ENCODE assay signal across 8 mouse cellular contexts in the genomic region with DNA sequence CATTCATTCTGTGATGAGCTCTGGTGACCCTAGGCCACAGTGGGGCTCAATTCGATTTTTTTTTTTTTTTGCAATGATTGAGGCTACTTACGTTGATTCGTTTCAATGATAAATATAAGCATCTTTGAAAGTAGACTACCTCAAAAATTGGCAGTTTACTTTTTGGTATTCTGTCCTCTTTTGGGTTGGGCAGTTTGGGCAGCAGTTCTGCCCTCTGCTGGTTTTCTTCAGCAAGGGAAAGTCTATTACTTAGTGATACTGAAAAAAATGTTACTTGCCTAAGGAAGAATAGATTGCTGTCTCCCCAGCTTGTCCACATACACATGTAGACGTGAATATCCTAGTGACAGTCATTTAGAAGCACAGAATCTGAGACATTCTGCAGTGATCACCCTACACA. TPM values are rescaled to one million over a fixed set of nuclear protein-coding genes. Genes with fewer than 3 reads are reported as not detected.
DNase-seq lines count a peak whose midpoint lies in the region; ATAC-seq and TF ChIP-seq lines count a peak whose summit lies in the region.

No protein-coding gene starts in this region.

- H3K4me2 ChIP-seq in midbrain, embryonic 12.5 days (replicated peaks): peak overlapping the region; percentile 98

- H3K4me3 ChIP-seq in cerebellum, adult 2 months (replicated peaks; ENCODE audit: insufficient read depth, low read depth, low read length): peak overlapping the region; percentile 66
- H3K4me3 ChIP-seq in E14TG2a.4 (replicated peaks; ENCODE audit: low read length): no peak overlapping the region
- H3K4me3 ChIP-seq in embryonic fibroblast, embryonic 13.5 days (ENCODE audit: insufficient read depth, low read length): peak overlapping the region; percentile 77
- H3K4me3 ChIP-seq in midbrain, embryonic 12.5 days: peak overlapping the region; percentile 60

- peak; percentile 13 to 22 for DNase-seq in cerebellum, adult 2 months
- DNase-seq in cerebellum, adult 8-10 months: no peak
- peak; percentile 23 for DNase-seq in kidney, postnatal 10 days
- DNase-seq in urinary bladder, adult 2 months (ENCODE audit: low spot score): no peak
- no peak for DNase-seq in ovary, postnatal 14 days (ENCODE audit: low spot score)

- no peaks in the 10 kb centered on the region for H3K9me3 ChIP-seq in E14TG2a.4 (ENCODE audit: low read length)
- H3K9me3 ChIP-seq in midbrain, embryonic 12.5 days: no peaks in the 10 kb centered on the region

- TF ChIP-seq POLR2A in cerebellum, adult 2 months (IDR thresholded peaks at IDR 0.05; ENCODE audit: borderline replicate concordance, insufficient read depth, low read length): no peak
- TF ChIP-seq POLR2A in embryonic fibroblast, embryonic 13.5 days (IDR thresholded peaks at IDR 0.05; ENCODE audit: low read depth, low read length): no peak

- WGBS in cerebellum, adult 2 months: 2% methylated on average over 4 of the region's 4 CpGs
- 3% methylated on average over 4 of the region's 4 CpGs for WGBS in midbrain, embryonic 12.5 days

- H3K27ac ChIP-seq in cerebellum, adult 2 months (ENCODE audit: insufficient read depth, low read length): no peak overlapping the region
- H3K27ac ChIP-seq in embryonic fibroblast, embryonic 13.5 days (ENCODE audit: insufficient read depth, low read length): peak overlapping the region; percentile 85
- peak overlapping the region; percentile 46; the same call in 1 of the 2 replicates for H3K27ac ChIP-seq in midbrain, embryonic 12.5 days (replicated peaks)

- no peaks in the 10 kb centered on the region for H3K36me3 ChIP-seq in E14TG2a.4 (ENCODE audit: insufficient read depth, low read length)
- H3K36me3 ChIP-seq in midbrain, embryonic 12.5 days: no peaks in the 10 kb centered on the region

- H3K27me3 ChIP-seq in cerebellum, adult 2 months (ENCODE audit: control insufficient read depth, insufficient read depth, low read length): no peaks in the 10 kb centered on the region
- peaks cover 13% of the 10 kb centered on the region for H3K27me3 ChIP-seq in E14TG2a.4 (ENCODE audit: insufficient read depth, low read length)
- H3K27me3 ChIP-seq in midbrain, embryonic 12.5 days: no peaks in the 10 kb centered on the region

- H3K9ac ChIP-seq in midbrain, embryonic 12.5 days (replicated peaks): peak overlapping the region; percentile 60; the same call in 1 of the 2 replicates

- peak; percentile 30; the same call in 1 of the 2 replicates for TF ChIP-seq CTCF in cerebellum, adult 2 months (IDR thresholded peaks at IDR 0.05; ENCODE audit: borderline replicate concordance, insufficient read depth, low read depth, low read length)
- TF ChIP-seq CTCF in E14TG2a.4 (conservative IDR thresholded peaks at IDR 0.05; ENCODE audit: low read length): peak; percentile 23
- TF ChIP-seq CTCF in embryonic fibroblast, embryonic 13.5 days (IDR thresholded peaks at IDR 0.05; ENCODE audit: borderline replicate concordance, insufficient read depth, low read length): no peak

- no peak for ATAC-seq in midbrain, embryonic 12.5 days (ENCODE audit: low FRiP score, low read depth)

- no peaks in the 10 kb centered on the region for H3K4me1 ChIP-seq in cerebellum, adult 2 months (ENCODE audit: control insufficient read depth, insufficient read depth, low read length)
- H3K4me1 ChIP-seq in E14TG2a.4 (replicated peaks; ENCODE audit: low read depth, low read length): peaks cover 20% of the 10 kb centered on the region; the same call in 1 of the 2 replicates
- H3K4me1 ChIP-seq in embryonic fibroblast, embryonic 13.5 days (ENCODE audit: control insufficient read depth, insufficient read depth, low read length): no peaks in the 10 kb centered on the region
- H3K4me1 ChIP-seq in midbrain, embryonic 12.5 days: peaks cover 11% of the 10 kb centered on the region

RNA-seq across cellular contexts. Expression of gene Col11a1, which starts 2.0 kb away (rescaled TPM):
- 8.5 and 11.2 TPM in 2 replicates for polyA plus RNA-seq in cerebellum, adult 2 months (2012; rRNA removed)
- polyA plus RNA-seq in embryonic fibroblast, embryonic 13.5 days (2011; ENCODE audit: insufficient read length, low read depth, missing spikeins): 213 and 341 TPM in 2 replicates
- polyA plus RNA-seq in midbrain, embryonic 12.5 days (2016; fragmentation: Nextera tagmentation; extraction: Ambion mirVana): 29.2 and 36.9 TPM in 2 replicates
- polyA plus RNA-seq in urinary bladder, adult 2 months (2012; rRNA removed): 6.8 and 8.9 TPM in 2 replicates

Comparison
In these comparisons a context has a peak if more than half of its experiments do, and no peak if none do; other contexts are left out.
1. DNase-seq: peak in cerebellum, adult 2 months (2 of 2) and kidney, postnatal 10 days (single experiment); none in cerebellum, adult 8-10 months (single experiment), urinary bladder, adult 2 months (single experiment) and ovary, postnatal 14 days (single experiment).